Mouse (Mus musculus) CD4-positive naive resting alpha-beta T cell, adult 76 days (primary cell): ENCODE results near the gene Olfr456. TPM values are rescaled to one million over a fixed set of nuclear protein-coding genes. Genes with fewer than 3 reads are reported as not detected.

Source experiments
- total RNA-seq: library from RNA; stranded (reverse); gene quantifications from one replicate; pipeline ENCODE4 v1.2.4, GENCODE M21; 2023

Gene Olfr456
- not detected for total RNA-seq

GRCm38 (mm10) chr6:42487114-42487513, at the start of gene Olfr456:
Olfr456 (minus strand) TSS chr6:42487214.

DNA sequence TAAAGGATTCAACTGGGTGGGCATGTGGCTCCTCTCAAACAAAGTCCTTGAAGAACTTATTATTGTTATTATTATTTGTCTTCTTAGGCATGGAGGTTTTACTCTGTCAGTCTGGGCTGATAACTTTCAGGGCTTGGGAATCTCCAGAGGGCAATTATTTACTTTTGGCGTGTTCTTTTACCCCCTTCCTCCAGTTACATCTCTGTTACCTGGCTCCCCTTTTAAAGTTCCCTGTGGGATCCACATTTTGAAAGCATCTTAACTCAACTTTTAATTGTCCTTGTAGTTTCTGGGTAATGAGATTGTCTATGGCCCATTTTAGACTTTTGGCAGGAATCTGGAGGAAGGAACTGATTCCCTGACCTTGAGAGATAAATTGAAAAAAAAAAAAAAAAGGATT, 10.8 kb downstream of the Olfr456 start, which contains the start of gene Olfr457:
Gene Olfr457, minus strand, starts transcription at position 101 of the 400 bp plus-strand sequence.

GRCm38 (mm10) chr6:42465096-42465495, 21.9 kb downstream of the Olfr456 start, which contains the start of gene Olfr458:
Olfr458 (minus strand) TSS chr6:42465196.

Other genes starting within 250 kb of the Olfr456 start
- gene Gstk1, start 241.3 kb downstream of the Olfr456 start, total RNA-seq = 8.6 TPM
- not detected for gene Tmem139, start 225.2 kb downstream of the Olfr456 start, total RNA-seq
- 80.2 TPM for gene Casp2, start 222.2 kb downstream of the Olfr456 start, total RNA-seq
- gene Clcn1, start 200.5 kb downstream of the Olfr456 start, total RNA-seq = 0.62 TPM
- gene Fam131b, start 162.6 kb downstream of the Olfr456 start, total RNA-seq = not detected
- 108 TPM for gene Zyx, start 137.6 kb downstream of the Olfr456 start, total RNA-seq
- gene Epha1, start 113.9 kb downstream of the Olfr456 start, total RNA-seq = not detected
- gene Tas2r143, start 87.0 kb downstream of the Olfr456 start, total RNA-seq = not detected
- gene Tas2r135, start 81.8 kb downstream of the Olfr456 start, total RNA-seq = 0.88 TPM
- gene Tas2r126, start 52.7 kb downstream of the Olfr456 start, total RNA-seq = 0.64 TPM
- not detected for gene Olfr458, start 22.0 kb downstream of the Olfr456 start, total RNA-seq
- not detected for gene Olfr457, start 10.9 kb downstream of the Olfr456 start, total RNA-seq
- not detected for gene Olfr455, start 60.4 kb upstream of the Olfr456 start, total RNA-seq
- not detected for gene Tcaf3, start 110.5 kb upstream of the Olfr456 start, total RNA-seq
- not detected for gene Tcaf2, start 158.0 kb upstream of the Olfr456 start, total RNA-seq
- gene Tcaf1, start 222.9 kb upstream of the Olfr456 start, total RNA-seq = not detected